Mouse (Mus musculus) WW6 (cell line): Measurements from ENCODE around the gene Gm867.

Source experiments
- DNase-seq: peaks from one replicate; pipeline ENCODE4 v3.0.0-alpha.2; 2013; ENCODE audit warnings: low read depth, low spot score

Gm867 gene

DNA sequence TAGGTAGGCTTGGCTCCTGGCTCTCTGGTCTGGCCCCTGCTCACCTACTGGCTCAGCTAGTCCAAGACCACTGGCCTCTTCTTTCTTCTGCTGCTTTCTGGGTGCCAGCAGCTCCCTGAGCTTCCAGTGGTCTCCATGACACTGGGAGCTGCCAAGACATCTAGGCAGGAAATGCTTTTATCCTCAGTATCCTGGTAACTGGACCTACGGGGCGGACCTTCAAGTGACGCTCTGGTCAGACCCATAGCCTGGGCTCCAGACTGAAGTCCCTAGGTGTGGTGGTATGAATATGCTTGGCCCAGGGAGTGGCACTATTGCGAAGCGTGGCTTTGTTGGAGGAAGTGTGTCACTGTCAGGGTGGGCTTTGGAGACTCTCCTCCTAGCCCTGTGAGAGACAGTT lies at the start of gene Gm867:
Gene Gm867, minus strand, starts transcription at position 153 of the 400 bp plus-strand sequence.
- DNase-seq, result no peak

DNA sequence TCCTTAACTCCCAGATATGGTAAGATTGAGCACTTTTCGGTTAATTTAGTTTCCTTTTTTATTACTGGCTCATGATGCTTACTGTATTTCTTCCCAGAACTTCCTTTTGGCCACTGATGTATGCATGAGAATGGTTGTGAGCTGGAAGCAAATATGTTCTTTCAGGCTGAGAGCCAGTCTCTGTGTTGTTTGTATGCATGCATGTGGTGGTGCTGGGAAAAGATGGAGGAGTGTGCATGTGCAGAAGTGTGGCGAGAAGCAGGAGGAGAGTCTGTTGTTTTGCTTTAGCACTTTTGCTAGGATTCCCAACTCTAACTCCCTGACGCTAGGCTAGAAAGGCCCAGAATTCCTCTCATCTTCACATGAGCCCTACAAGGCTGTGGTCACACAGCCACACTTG lies 39.0 kb upstream of the Gm867 start:
- no peak for DNase-seq

DNA sequence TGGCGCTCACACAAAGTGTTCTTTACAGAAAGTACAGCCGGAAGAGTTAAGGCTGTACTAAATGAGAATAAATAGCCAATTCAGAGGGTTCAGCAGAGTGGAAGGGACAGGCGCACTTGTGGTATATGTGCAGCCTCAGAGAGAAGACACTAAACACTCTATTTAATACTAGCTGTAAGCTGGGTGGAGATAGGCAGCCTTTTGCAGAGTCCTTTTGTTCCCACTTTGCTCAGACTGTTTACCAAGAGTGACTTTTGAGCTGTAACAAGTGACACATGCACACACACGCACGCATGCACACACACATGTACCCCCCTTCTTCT lies 38.3 kb upstream of the Gm867 start:
- no peak for DNase-seq

DNA sequence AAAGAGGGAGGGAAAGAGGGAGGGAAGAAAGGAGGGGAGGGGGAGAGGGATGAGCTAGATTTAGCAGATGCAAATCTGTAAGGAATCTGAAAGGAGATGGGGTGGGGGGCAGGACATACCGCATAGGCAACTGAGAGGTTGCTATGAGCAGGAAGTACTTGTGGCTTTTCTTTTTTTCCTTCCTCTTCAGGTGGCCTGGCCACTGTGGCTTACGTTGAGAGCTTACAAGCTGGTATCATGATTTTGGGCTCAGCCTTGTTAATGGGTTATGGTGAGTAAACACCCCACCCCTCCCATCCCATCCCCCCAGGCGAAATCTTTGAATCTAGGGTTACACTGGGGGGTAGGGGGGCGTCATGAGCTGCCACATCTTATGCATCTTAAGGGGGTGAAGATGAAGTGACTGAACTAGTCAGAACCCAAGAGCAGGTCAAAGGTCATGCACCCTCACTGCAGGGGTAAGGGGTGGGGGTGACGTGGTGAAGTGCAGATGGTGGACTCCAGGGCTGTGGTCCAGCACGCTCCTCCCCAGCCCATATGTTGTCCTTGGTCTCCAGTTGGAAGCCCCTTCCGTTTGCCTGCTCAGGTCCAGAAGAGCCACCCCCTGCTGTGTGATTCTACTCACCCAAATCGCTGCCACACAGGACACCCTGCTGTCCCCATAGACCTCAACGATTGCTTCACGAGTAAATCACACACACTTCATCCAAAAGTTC lies 37.8 kb upstream of the Gm867 start:
- no peak for DNase-seq

DNA sequence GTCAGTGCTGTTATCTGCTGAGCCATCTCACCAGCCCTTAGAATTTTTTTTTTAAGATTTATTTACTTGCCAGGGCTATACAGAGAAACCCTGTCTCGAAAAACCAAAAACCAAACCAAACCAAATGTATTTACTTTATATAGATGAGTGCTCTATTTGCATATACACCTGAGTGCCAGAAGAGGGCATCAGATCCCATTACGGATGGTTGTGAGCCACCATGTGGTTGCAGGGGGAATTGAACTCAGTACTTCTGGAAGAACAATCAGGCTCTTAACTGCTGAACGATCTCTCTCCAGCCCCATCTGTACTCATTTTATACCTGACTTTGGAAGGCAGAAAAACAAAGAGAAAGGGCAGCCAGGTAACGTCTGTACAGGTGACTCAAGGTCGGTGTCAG lies 34.7 kb upstream of the Gm867 start:
- no peak for DNase-seq

DNA sequence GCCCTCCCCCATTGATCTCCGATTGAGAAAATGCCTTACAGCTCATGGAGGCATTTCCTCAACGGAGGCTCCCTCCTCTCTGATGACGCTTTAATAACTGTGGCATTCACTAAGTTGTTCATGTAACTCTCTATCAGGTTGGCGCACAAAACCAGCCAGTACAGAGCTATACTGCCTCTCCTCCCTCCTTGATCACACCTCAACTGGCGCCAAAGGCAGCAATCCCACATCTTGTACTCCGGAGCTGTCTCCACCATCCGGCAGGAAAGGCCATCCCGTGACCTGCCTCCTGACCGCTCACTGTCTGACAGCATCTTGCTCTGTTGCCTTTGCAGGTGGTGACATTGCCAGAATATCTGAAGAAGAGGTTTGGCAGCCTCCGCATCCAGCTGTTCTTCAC lies 33.4 kb upstream of the Gm867 start:
- no peak for DNase-seq

DNA sequence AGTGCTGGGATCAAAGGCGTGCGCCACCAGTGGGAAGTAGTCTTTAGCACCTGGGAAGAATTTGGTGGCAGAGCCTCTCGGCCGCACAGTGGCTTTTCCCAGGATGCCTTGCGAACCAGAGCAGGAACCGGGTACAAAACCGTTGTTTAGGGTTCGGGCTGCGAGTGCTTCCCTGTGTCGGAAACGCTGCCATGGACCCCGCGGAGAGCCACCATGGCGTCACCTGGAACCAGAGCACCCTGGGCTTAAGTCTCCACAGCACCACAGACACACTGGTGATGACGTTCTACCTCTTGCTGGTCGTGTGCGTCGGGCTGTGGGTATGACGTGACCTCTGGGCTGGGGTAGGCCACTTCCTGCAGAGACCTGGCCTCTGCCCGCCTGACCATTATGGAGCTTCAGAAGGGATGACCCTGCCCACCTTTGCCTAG lies 13.9 kb upstream of the Gm867 start, which contains the start of gene Gm5134:
Gene Gm5134, plus strand, starts transcription at position 134 of the 431 bp plus-strand sequence.
- no peak for DNase-seq

DNA sequence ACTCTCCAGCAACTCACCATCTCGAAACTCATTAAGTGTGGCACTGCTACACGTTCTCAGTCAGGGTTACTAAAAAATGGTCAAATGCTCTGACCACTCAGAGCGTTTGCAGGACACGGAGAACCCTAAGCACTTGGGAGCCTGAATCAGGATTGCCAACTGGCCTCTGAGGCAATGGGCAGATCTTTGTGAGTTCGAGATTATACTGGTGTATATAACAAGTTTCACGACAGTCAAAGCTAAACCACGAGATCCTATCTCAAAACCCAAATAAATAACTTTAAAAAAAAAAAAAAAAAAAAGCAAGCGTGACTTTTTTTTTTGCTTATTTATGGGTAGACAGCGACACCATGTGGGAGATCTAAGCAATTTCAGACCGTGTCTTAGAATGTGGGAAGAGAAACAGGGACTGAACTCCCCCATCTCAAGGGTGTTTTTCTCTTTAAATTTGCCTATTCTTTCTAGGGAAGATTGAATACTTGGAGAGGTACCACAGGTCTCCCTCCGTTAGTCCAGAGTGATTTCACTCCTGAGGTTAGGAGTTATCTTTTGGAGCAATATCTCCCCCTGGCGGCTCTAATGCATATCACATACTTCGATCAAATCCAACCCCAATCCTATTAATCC lies 11.1 kb upstream of the Gm867 start:
- DNase-seq, result no peak

DNA sequence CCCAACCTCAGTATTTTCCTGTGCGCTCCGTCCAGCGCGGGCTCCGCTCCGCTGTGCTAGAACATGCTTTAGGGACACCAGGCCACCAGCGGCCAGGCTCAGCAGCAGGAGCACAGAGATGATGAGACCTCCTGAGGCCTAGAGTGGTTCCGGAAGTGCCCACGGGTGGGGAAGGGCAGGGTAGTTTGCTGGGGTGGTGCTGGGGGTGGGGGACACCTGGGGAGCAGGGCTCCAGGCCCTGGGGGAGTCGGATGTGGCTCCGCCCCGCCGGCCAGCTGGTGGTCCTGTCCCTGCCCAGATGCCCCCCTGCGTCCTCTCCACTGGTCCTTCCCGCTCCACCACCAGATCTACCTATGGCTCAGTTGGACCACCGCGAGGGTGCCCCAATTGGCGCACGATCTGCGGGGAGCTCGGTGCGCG lies 10.3 kb upstream of the Gm867 start:
- DNase-seq, result no peak

DNA sequence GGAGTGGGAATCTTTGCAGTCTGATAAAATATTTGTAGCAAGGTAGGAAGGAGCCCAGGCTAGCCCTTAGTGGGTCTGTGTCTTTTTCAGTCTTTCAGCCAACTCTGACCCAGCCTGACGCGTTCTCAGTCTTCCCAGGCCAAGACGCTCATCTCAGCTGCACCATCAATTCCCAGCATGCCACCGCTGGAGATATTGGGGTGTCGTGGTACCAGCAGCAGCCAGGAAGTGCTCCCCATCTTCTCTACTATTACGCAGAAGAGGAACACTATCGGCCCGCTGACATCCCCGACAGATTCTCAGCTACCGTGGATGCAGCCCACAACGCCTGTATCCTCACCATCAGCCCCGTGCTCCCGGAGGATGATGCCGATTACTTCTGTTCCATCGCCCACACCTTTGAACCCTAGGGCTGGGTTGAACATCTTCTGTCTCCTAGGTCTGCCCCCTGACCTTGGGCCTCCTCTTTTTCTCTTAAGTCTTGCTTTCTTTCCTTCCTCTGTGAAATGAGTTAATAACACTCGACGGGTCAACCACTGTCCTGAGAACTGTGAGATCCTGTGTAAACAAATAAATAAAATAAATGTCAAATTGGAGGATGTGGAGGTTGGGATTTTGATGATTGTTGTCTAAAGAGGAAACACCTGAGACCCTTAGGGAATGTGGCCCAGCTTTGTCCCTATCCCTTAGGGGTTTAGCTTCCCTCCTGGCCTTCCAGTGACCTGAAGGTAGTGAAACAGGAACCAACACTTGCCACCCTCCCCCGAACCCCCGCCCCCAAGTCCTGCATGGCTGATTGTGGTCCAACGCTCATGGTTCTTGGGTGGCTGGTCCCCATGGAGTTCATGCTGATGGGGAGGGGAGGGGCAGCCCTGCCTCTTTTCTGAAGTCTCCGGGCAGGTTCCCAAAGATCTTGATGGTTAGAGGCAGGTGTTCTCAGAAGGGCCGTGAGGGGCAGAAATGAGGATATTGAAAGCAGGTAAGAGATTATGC lies 8.9 kb upstream of the Gm867 start:
- DNase-seq, result no peak

DNA sequence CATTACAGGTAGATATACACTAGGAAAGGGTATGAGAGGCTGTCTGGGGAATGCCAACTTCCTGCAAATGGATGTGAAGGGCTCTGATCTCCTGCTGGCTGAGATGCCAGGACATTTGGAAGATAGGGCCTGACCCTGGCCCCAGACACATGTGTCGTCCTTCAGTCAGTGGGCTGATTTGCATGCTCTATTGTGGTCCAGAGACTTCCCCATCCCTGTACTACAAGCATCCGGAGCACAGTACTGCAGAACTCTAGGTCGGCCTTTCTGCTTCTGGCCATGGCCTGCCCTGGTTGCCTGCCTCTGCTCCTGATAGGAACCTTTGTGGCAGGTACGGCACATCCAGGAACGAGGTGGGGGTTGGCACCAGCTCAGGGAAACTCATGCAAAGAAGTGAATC lies 7.6 kb upstream of the Gm867 start:
- DNase-seq, result no peak

DNA sequence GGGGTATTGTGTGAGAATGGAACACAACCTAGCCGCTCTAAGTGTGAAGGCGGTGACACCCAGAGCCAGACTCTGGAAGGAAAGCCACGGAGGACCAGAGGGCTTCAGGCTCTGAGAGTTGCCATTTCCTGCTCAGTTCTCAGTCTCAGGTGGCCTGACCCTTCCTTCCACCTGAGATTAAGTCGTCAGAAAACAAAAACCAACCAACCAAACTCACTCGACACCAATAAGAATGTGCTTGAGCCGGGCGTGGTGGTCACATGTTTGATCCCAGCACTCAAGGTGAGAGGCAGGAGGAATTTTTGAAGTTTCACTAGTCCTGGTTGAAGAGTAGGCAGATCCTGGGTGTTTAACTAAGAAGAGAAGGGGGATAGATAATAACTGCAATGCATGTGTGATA lies 5.4 kb upstream of the Gm867 start:
- no peak for DNase-seq

DNA sequence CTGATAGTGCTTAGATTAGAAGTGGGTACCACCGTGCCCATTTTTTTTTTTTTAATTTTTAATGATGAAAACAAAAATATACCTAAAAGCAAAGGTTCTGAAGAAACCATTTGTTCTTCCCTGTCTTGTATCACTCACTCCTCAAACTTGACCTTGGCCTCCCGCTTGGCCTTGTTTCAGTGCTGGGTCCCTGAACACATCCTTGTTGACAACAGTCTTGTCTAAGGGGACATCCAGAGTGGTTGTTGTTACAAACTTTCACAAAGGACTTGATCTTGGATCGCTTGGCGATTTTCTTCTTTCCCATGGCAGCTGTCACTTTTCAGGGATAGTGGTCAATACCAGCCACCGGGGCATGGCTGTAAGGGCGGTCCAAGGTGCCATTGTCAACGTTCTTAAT lies 4.7 kb upstream of the Gm867 start:
- DNase-seq, result no peak

DNA sequence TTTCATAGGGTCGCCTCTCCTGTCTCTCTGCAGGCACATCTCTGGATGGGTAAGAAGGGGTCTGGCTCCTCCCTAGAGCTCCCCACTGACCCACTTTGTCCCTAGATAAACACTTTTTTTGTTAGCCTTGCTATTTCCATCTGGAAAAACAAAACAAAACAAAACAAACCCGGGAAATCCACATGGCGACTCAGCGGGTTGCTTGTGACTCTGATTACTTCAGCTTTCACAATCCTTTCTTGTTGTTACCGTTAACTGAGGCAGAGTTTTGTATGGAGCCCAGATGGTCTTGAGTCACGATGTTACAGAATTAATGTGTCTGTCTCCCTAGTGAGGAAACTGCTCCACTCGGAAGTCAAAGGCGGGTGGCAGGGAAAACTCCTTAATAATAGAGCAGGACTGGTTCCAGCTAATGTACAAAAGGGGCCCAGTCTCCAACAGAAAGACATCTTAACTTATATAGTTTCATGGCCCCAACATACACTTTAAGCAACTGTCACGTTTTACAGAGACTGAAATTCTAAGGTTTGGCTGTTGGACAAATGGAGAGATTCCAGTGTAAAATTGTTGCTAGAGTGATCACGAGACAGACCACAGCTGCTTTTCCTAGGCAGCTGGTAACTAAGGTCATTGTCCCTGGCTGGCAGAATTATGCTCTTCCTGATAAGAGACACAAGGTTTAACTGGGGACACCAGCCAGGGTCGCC lies 3.7 kb upstream of the Gm867 start:
- DNase-seq, result no peak

DNA sequence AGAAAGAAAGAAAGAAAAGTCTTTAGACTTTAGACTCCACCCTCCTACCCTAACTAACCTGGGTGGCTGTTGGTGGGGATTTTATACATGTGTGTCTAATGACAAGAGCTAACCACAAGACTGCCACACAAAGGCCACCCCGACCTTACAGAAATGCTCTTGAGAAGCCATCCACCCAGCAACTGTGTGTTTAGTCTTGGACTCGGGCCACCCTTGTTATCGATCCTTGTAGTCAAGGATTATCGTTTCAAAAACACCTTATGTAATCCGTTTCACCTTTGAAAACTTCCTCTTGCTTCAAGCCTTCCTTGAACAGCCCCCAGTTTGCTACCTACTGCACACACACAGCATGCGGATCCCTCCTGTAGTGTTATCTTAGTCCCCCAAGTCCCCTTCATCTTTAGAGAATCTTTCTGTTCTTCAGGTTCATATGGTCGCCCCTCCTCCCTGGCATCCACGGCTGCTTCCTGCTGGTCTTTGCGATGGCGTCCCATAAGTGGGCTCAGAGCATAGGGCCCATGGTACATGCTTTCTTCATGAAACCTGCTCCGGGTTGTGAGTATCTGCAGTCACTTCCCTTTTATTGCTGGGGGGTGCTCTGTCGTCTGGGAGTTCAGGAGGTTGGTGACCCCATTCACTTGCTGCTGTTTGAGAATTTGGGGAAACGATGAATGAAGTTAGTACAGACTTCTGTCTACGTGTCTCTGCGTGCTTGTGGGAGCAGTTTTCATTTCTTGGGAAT lies 2.4 kb upstream of the Gm867 start, which contains the start of gene Vpreb3:
Gene Vpreb3, plus strand, starts transcription at position 322 of the 742 bp plus-strand sequence.
- no peak for DNase-seq

DNA sequence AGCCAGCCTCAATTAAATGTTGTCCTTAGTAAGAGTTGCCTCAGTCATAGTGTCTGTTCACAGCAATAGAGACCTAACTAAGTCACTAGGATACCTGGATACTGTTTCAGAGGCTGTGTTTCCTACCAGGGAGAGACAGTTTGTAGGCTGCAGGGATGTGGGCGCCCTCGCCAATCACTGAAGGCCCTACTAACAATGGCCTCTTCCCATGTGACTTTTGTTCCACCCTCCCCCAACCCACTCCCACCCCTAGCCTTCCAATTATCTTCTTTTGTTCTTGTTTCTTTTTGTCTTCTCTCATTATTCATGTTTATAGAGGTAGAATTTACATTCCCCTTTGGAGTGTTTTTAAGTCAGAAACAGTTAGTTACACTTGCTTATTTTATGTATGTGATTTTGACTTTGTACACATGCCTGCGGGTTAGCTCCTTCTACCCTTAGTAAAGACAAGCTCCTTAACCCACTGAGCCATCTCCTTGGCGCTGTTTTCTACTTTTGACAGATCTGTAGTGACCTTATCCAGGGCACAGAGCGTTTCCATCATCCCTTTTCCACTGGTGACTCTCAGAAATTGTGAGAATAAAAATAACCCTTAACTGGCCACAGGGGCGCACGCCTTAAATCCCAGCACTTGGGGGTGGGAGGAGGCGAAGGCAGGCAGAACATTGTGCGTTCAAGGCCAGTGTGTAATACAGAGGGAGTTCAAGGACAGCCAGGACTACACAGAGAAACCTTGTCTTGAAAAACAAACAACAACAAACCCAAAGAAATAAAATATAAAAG lies 761 bp upstream of the Gm867 start:
- DNase-seq, result no peak

DNA sequence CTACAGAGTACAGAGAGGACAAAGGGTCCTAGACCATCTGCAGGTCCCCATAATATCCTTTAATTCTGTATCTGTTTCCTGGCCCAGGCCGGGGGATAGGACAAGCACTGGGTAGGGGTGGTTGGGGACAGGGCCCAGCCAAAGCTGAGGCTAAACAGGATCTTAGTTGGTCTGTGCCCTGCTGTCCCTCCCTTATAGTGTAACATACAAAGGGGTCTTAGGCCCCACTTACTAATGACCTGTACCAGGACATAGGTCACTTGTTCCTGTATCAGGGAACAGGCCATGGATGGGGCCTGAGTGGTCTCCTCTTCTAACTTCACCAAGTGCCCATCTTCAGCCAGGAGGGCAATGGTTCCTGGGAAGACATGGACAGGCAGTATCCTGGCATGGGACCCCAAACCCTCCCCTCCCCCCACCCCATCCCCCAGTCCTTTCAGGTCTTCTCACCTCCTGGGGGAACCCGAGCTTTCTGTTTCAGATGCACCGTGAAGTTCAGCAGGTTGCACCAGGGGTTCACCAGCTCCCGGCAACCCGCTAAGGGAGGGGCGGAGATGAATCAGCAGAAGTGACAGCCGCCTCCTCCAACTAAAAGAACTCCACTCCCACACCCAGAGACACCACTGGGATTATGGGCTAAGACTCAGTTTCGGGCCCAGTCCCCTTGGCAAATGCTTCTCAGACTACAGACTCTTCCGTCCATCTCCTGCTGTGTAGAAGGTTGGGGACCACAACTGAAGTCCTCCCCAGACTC lies 814 bp downstream of the Gm867 start:
- DNase-seq, result no peak

DNA sequence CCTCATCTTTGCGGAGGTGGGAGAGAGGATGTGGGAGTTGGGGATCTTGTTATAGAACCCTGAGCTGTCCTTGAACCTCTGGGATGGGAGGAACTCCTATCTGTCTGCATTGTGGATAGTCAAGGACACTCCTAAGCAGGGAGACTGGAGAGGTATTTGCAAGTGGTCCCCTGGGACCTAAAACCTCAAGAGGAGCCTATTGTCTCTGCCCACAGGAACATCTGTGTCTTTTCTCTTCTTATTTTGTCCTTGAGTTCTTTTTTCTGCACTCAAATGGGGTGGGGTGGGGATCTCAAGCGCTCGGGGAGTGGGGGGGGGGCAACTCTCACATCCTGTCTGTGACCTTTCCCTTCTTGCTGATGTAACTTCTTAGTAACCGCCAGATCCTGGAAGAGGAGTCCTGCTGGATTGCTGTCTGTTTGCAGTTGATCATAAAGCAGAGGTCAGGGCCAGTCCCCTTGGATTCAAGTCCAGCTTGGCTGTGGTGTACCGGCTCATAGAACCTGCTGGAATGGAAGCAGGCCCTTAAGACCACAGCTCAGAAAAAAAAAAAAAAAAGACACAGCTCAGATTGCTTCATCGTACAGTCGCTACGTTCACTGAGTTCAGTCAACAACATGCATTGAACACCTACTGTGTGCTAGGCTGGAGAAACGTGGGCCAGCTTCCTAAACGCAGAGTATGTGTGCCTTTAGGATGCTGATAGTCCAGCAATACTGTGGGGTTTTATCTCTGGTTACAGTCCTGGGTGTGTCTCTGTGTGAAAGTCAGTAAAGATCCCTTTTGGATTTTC lies 2.4 kb downstream of the Gm867 start:
- no peak for DNase-seq
